ENCODE assay signal across 31 mouse cellular contexts in genomic region chr19:31431411-31431810, GRCm38 (mm10).
"Had no signal": no experiment of that assay in that cellular context is flagged by ENCODE, and none has a peak within 500 bp of the region (broad histone marks: within the 10 kb centered on the region; RNA-seq: fewer than 3 reads in every experiment).

No protein-coding gene starts in this region.

- H3K9ac ChIP-seq: heart, embryonic 12.5 days; heart, embryonic 13.5 days; heart, embryonic 15.5 days; hindbrain, embryonic 12.5 days; hindbrain, embryonic 13.5 days; hindbrain, embryonic 14.5 days; hindbrain, embryonic 15.5 days; intestine, embryonic 15.5 days; kidney, embryonic 15.5 days had no signal

- H3K9me3 ChIP-seq: heart, embryonic 10.5 days; heart, embryonic 12.5 days; heart, embryonic 15.5 days; hindbrain, embryonic 10.5 days; hindbrain, embryonic 12.5 days; hindbrain, embryonic 13.5 days; hindbrain, embryonic 15.5 days; intestine, embryonic 15.5 days had no signal

- DNase-seq: heart, adult 18-20 months; heart, adult 2 months; heart, postnatal 10 days; heart, postnatal 14 days; heart, postnatal 36 days; heart, postnatal 4 days; kidney, adult 11 months; kidney, adult 18-20 months; kidney, adult 8-10 months; kidney, postnatal 25 days; kidney, postnatal 4 days; layer of hippocampus, adult 9-11 months had no signal

- H3K27me3 ChIP-seq: heart, embryonic 12.5 days; heart, embryonic 13.5 days; heart, embryonic 15.5 days; hindbrain, embryonic 12.5 days; hindbrain, embryonic 13.5 days; hindbrain, embryonic 15.5 days; intestine, embryonic 15.5 days; kidney, embryonic 15.5 days had no signal

- H3K4me2 ChIP-seq: heart, embryonic 11.5 days; heart, embryonic 12.5 days; heart, embryonic 13.5 days; heart, embryonic 15.5 days; hindbrain, embryonic 12.5 days; hindbrain, embryonic 13.5 days; hindbrain, embryonic 14.5 days; hindbrain, embryonic 15.5 days; intestine, embryonic 15.5 days; kidney, embryonic 15.5 days had no signal

- H3K4me1 ChIP-seq: heart, embryonic 10.5 days; heart, embryonic 12.5 days; heart, embryonic 13.5 days; heart, embryonic 15.5 days; hindbrain, embryonic 12.5 days; hindbrain, embryonic 13.5 days; hindbrain, embryonic 15.5 days; intestine, embryonic 15.5 days had no signal

- ATAC-seq: hindbrain, embryonic 16.5 days; hindbrain, postnatal 0 days; inflammation-experienced regulatory T-cells, adult 6 months; intestine, embryonic 15.5 days; intestine, embryonic 16.5 days; intestine, postnatal 0 days had no signal

- H3K4me3 ChIP-seq: heart, adult 2 months; heart, embryonic 10.5 days; heart, embryonic 12.5 days; heart, embryonic 13.5 days; heart, embryonic 15.5 days; hindbrain, embryonic 10.5 days; hindbrain, embryonic 12.5 days; hindbrain, embryonic 13.5 days; hindbrain, embryonic 15.5 days; intestine, embryonic 15.5 days; kidney, embryonic 15.5 days; layer of hippocampus, adult 2 months had no signal

- H3K36me3 ChIP-seq: heart, embryonic 10.5 days; heart, embryonic 12.5 days; heart, embryonic 13.5 days; heart, embryonic 15.5 days; hindbrain, embryonic 10.5 days; hindbrain, embryonic 12.5 days; hindbrain, embryonic 13.5 days; hindbrain, embryonic 15.5 days; intestine, embryonic 15.5 days; kidney, embryonic 15.5 days had no signal

- H3K27ac ChIP-seq: heart, adult 2 months; heart, embryonic 10.5 days; heart, embryonic 13.5 days; heart, embryonic 15.5 days; hindbrain, embryonic 10.5 days; hindbrain, embryonic 12.5 days; hindbrain, embryonic 13.5 days; hindbrain, embryonic 14.5 days; hindbrain, embryonic 15.5 days; hindbrain, postnatal 0 days; intestine, embryonic 15.5 days; kidney, embryonic 15.5 days; kidney, postnatal 0 days; layer of hippocampus, adult 2 months had no signal
